Comparison of ENCODE assay signal across 23 mouse cellular contexts in genomic region chr12:112856338-112856737, GRCm38 (mm10). TPM values are rescaled to one million over a fixed set of nuclear protein-coding genes. Genes with fewer than 3 reads are reported as not detected.
DNase-seq lines count a peak whose midpoint lies in the region; ATAC-seq and TF ChIP-seq lines count a peak whose summit lies in the region.
"Had no signal": no experiment of that assay in that cellular context is flagged by ENCODE, and none has a peak within 500 bp of the region (broad histone marks: within the 10 kb centered on the region; RNA-seq: fewer than 3 reads in every experiment).

No protein-coding gene starts in this region.

- no peak overlapping the region for H3K4me3 ChIP-seq in hindbrain, postnatal 0 days (ENCODE audit: low read length)
- H3K4me3 ChIP-seq in hindbrain, embryonic 10.5 days: no peak overlapping the region
- H3K4me3 ChIP-seq in lung, postnatal 0 days (ENCODE audit: low read depth, low read length): no peak overlapping the region
- H3K4me3 ChIP-seq: forebrain, embryonic 10.5 days; heart, embryonic 13.5 days; hindbrain, embryonic 13.5 days; kidney, embryonic 15.5 days; limb, embryonic 15.5 days; liver, embryonic 15.5 days; midbrain, embryonic 10.5 days had no signal

- DNase-seq in hindbrain, postnatal 0 days (ENCODE audit: low spot score): no peak
- DNase-seq in hindbrain, embryonic 10.5 days (ENCODE audit: low spot score): no peak
- DNase-seq in lung, postnatal 0 days (ENCODE audit: low spot score): no peak
- no peak for DNase-seq in lung, postnatal 4 days
- DNase-seq in CD4-positive helper T cell, adult 2 months (ENCODE audit: low read depth, low spot score): peak; percentile 71
- peak; percentile 76 for DNase-seq in naive thymus-derived CD4-positive, alpha-beta T cell, adult 2 months (ENCODE audit: low read depth)
- DNase-seq in cerebellum, postnatal 4 days (ENCODE audit: low spot score in 2 of 2): no peak
- DNase-seq: adrenal gland, postnatal 36 days; B cell, adult 2 months; cerebellum, adult 9-11 months; gastrocnemius, postnatal 25 days; heart, adult 18-20 months; left cerebral cortex, postnatal 4 days; right cerebral cortex, postnatal 14 days had no signal

- no peaks in the 10 kb centered on the region for H3K27me3 ChIP-seq in hindbrain, postnatal 0 days (ENCODE audit: insufficient read depth, low read length)
- H3K27me3 ChIP-seq in hindbrain, embryonic 10.5 days (ENCODE audit: insufficient read depth, poor library complexity, severe bottlenecking): no peaks in the 10 kb centered on the region
- no peaks in the 10 kb centered on the region for H3K27me3 ChIP-seq in lung, postnatal 0 days (replicated peaks; ENCODE audit: insufficient read depth, low read length)
- H3K27me3 ChIP-seq: hindbrain, embryonic 13.5 days; kidney, embryonic 15.5 days; limb, embryonic 15.5 days; liver, embryonic 15.5 days had no signal

- TF ChIP-seq CTCF in hindbrain, postnatal 0 days (IDR thresholded peaks at IDR 0.05; ENCODE audit: low read depth): peak; percentile 18; the same call in 1 of the 2 replicates
- TF ChIP-seq CTCF in lung, postnatal 0 days (IDR thresholded peaks at IDR 0.05): peak; percentile 33

- no peak overlapping the region for H3K27ac ChIP-seq in hindbrain, postnatal 0 days
- H3K27ac ChIP-seq in hindbrain, embryonic 10.5 days: no peak overlapping the region
- H3K27ac ChIP-seq in lung, postnatal 0 days (ENCODE audit: low read length): no peak overlapping the region
- H3K27ac ChIP-seq: forebrain, embryonic 10.5 days; heart, embryonic 13.5 days; hindbrain, embryonic 13.5 days; kidney, embryonic 15.5 days; limb, embryonic 15.5 days; liver, embryonic 15.5 days; midbrain, embryonic 10.5 days had no signal

- no peak overlapping the region for H3K9ac ChIP-seq in hindbrain, postnatal 0 days (replicated peaks; ENCODE audit: low read length)
- no peak overlapping the region for H3K9ac ChIP-seq in lung, postnatal 0 days (replicated peaks; ENCODE audit: low read depth)
- H3K9ac ChIP-seq: heart, embryonic 13.5 days; hindbrain, embryonic 13.5 days; kidney, embryonic 15.5 days; limb, embryonic 15.5 days; liver, embryonic 15.5 days had no signal

- H3K9me3 ChIP-seq in hindbrain, postnatal 0 days (ENCODE audit: low read length): no peaks in the 10 kb centered on the region
- no peaks in the 10 kb centered on the region for H3K9me3 ChIP-seq in hindbrain, embryonic 10.5 days
- H3K9me3 ChIP-seq in lung, postnatal 0 days (ENCODE audit: low read length): no peaks in the 10 kb centered on the region
- H3K9me3 ChIP-seq: forebrain, embryonic 10.5 days; heart, embryonic 13.5 days; hindbrain, embryonic 13.5 days; kidney, embryonic 15.5 days; limb, embryonic 15.5 days; liver, embryonic 15.5 days; midbrain, embryonic 10.5 days had no signal

- TF ChIP-seq EP300 in lung, postnatal 0 days (IDR thresholded peaks at IDR 0.05): no peak

- H3K4me2 ChIP-seq in hindbrain, postnatal 0 days (ENCODE audit: low read depth, low read length): no peak overlapping the region
- no peak overlapping the region for H3K4me2 ChIP-seq in lung, postnatal 0 days (replicated peaks; ENCODE audit: low read depth, low read length)
- H3K4me2 ChIP-seq: heart, embryonic 13.5 days; hindbrain, embryonic 13.5 days; kidney, embryonic 15.5 days; limb, embryonic 15.5 days; liver, embryonic 15.5 days had no signal

- H3K36me3 ChIP-seq in hindbrain, postnatal 0 days (ENCODE audit: insufficient read depth, low read length): no peaks in the 10 kb centered on the region
- H3K36me3 ChIP-seq in hindbrain, embryonic 10.5 days: no peaks in the 10 kb centered on the region
- no peaks in the 10 kb centered on the region for H3K36me3 ChIP-seq in lung, postnatal 0 days (ENCODE audit: insufficient read depth, low read length)
- H3K36me3 ChIP-seq: forebrain, embryonic 10.5 days; heart, embryonic 13.5 days; hindbrain, embryonic 13.5 days; kidney, embryonic 15.5 days; limb, embryonic 15.5 days; liver, embryonic 15.5 days; midbrain, embryonic 10.5 days had no signal

- H3K4me1 ChIP-seq in hindbrain, postnatal 0 days (ENCODE audit: insufficient read depth, low read length): no peaks in the 10 kb centered on the region
- peaks cover 9% of the 10 kb centered on the region for H3K4me1 ChIP-seq in hindbrain, embryonic 10.5 days (replicated peaks)
- H3K4me1 ChIP-seq in lung, postnatal 0 days (ENCODE audit: insufficient read depth, low read depth, low read length): no peaks in the 10 kb centered on the region
- H3K4me1 ChIP-seq: forebrain, embryonic 10.5 days; hindbrain, embryonic 13.5 days; limb, embryonic 15.5 days; liver, embryonic 15.5 days had no signal

- 61% methylated on average over 3 of the region's 3 CpGs for WGBS in hindbrain, postnatal 0 days
- 87% methylated on average over 3 of the region's 3 CpGs for WGBS in hindbrain, embryonic 10.5 days
- 90% methylated on average over 3 of the region's 3 CpGs for WGBS in lung, postnatal 0 days

- ATAC-seq in hindbrain, postnatal 0 days: no peak
- ATAC-seq in lung, postnatal 0 days: no peak

RNA-seq across cellular contexts. Expression of gene Gpr132, which starts 11.7 kb away (rescaled TPM):
- total RNA-seq in hindbrain, postnatal 0 days (2014; rRNA removed): 0.10 TPM in 1 of 2 replicates, not detected in the other
- polyA plus RNA-seq in hindbrain, postnatal 0 days (2015; fragmentation: Nextera tagmentation; extraction: Ambion mirVana): 0.05 TPM in 1 of 2 replicates, not detected in the other
- 0.06 and 0.08 TPM in 2 replicates for polyA plus RNA-seq in hindbrain, embryonic 10.5 days (2016; fragmentation: Nextera tagmentation; extraction: Ambion mirVana)
- 0.25 and 0.40 TPM in 2 replicates for polyA plus RNA-seq in lung, postnatal 0 days (2015; fragmentation: Nextera tagmentation; extraction: Ambion mirVana)
- total RNA-seq: layer of hippocampus, postnatal 14 days; left cerebral cortex, postnatal 4 days had no signal
- polyA plus RNA-seq: hindbrain, embryonic 13.5 days; midbrain, embryonic 10.5 days had no signal

RNA-seq across cellular contexts. Expression of gene Cdca4, which starts 27.1 kb away (rescaled TPM):
- total RNA-seq in hindbrain, postnatal 0 days (2014; rRNA removed): 27.9 and 28.6 TPM in 2 replicates
- 23.6 and 25.2 TPM in 2 replicates for polyA plus RNA-seq in hindbrain, postnatal 0 days (2015; fragmentation: Nextera tagmentation; extraction: Ambion mirVana)
- 176 and 179 TPM in 2 replicates for polyA plus RNA-seq in hindbrain, embryonic 10.5 days (2016; fragmentation: Nextera tagmentation; extraction: Ambion mirVana)
- polyA plus RNA-seq in lung, postnatal 0 days (2015; fragmentation: Nextera tagmentation; extraction: Ambion mirVana): 28.1 and 29.5 TPM in 2 replicates

RNA-seq across cellular contexts. Expression of gene Clba1, which starts 47.6 kb away (rescaled TPM):
- 16.7 and 16.9 TPM in 2 replicates for total RNA-seq in hindbrain, postnatal 0 days (2014; rRNA removed)
- polyA plus RNA-seq in hindbrain, postnatal 0 days (2015; fragmentation: Nextera tagmentation; extraction: Ambion mirVana): 20.3 and 21.0 TPM in 2 replicates
- polyA plus RNA-seq in hindbrain, embryonic 10.5 days (2016; fragmentation: Nextera tagmentation; extraction: Ambion mirVana): 15.5 and 17.2 TPM in 2 replicates
- polyA plus RNA-seq in lung, postnatal 0 days (2015; fragmentation: Nextera tagmentation; extraction: Ambion mirVana): 17.8 and 19.0 TPM in 2 replicates

RNA-seq across cellular contexts. Expression of gene Ahnak2, which starts 53.9 kb away (rescaled TPM):
- 7.7 and 12.1 TPM in 2 replicates for total RNA-seq in hindbrain, postnatal 0 days (2014; rRNA removed)
- 3.3 and 3.6 TPM in 2 replicates for polyA plus RNA-seq in hindbrain, postnatal 0 days (2015; fragmentation: Nextera tagmentation; extraction: Ambion mirVana)
- 0.16 and 0.37 TPM in 2 replicates for polyA plus RNA-seq in hindbrain, embryonic 10.5 days (2016; fragmentation: Nextera tagmentation; extraction: Ambion mirVana)
- polyA plus RNA-seq in lung, postnatal 0 days (2015; fragmentation: Nextera tagmentation; extraction: Ambion mirVana): 4.8 and 4.9 TPM in 2 replicates
- total RNA-seq: neutrophil, adult 5-6 weeks had no signal

Comparison
In these comparisons a context has a peak if more than half of its experiments do, and no peak if none do; other contexts are left out.
1. DNase-seq: peak in CD4-positive helper T cell, adult 2 months (single experiment) and naive thymus-derived CD4-positive, alpha-beta T cell, adult 2 months (single experiment); none in hindbrain, postnatal 0 days (single experiment), hindbrain, embryonic 10.5 days (single experiment), lung, postnatal 0 days (single experiment), lung, postnatal 4 days (0 of 2) and cerebellum, postnatal 4 days (0 of 2).